Mouse (Mus musculus): ENCODE measurements around the gene Vmo1. TPM values are rescaled to one million over a fixed set of nuclear protein-coding genes. Genes with fewer than 3 reads are reported as not detected.

Vmo1 gene
- total and polyA plus RNA-seq, 3 experiments, result not detected

GRCm38 (mm10) chr11:70551526-70551925 lies 37.1 kb upstream of the Vmo1 start:
- H3K36me3 ChIP-seq (ENCODE audit: control insufficient read depth in 1 of 2, insufficient read depth in 2 of 2, low read length in 2 of 2), result peaks cover 0 to 2% of the 10 kb centered on the region in 2 experiments; a peak in 1 of 4 replicates
- no peak overlapping the region for H3K4me3 ChIP-seq (ENCODE audit: control insufficient read depth in 1 of 2, insufficient read depth in 1 of 2, low read depth in 2 of 2, low read length in 2 of 2)
- peaks cover 2 to 5% of the 10 kb centered on the region in 2 experiments; a peak in 3 of 4 replicates for H3K27me3 ChIP-seq (ENCODE audit: control insufficient read depth in 1 of 2, insufficient read depth in 2 of 2, low read length in 2 of 2)
- DNase-seq (ENCODE audit: low read depth, low spot score), result peak; percentile 77
- no peak overlapping the region for H3K27ac ChIP-seq (ENCODE audit: control insufficient read depth, low read depth, low read length)
- H3K4me1 ChIP-seq (ENCODE audit: control insufficient read depth in 1 of 2, insufficient read depth in 2 of 2, low read length in 2 of 2), result peaks cover 0 to 15% of the 10 kb centered on the region in 2 experiments; a peak in 2 of 4 replicates
- no peaks in the 10 kb centered on the region for H3K79me2 ChIP-seq (ENCODE audit: control insufficient read depth, insufficient read depth, low read length, poor library complexity)
- TF ChIP-seq EP300 (IDR thresholded peaks at IDR 0.05; ENCODE audit: low read depth in 1 of 2, low read length in 2 of 2) (0 out of 4 replicates have a peak, but pooled peaks of 1 of the 2 experiments have one; percentile 14), POLR2A (IDR thresholded peaks at IDR 0.05; ENCODE audit: control insufficient read depth in 1 of 2, insufficient read depth in 1 of 2, low read depth in 1 of 2, low read length in 2 of 2, poor library complexity in 1 of 2) (no peak), TAL1 (IDR thresholded peaks at IDR 0.05; ENCODE audit: low read length) (peak; percentile 34)
- no peaks in the 10 kb centered on the region for H3K9me3 ChIP-seq (replicated peaks; ENCODE audit: insufficient read depth, low read length)
- H3K9ac ChIP-seq (ENCODE audit: control insufficient read depth, low read depth, low read length, poor library complexity, severe bottlenecking), result no peak overlapping the region

GRCm38 (mm10) chr11:70544496-70544895 lies 30.1 kb upstream of the Vmo1 start:
- Histone ChIP-seq H3K9me3 (replicated peaks; ENCODE audit: insufficient read depth, low read length) (no peaks in the 10 kb centered on the region), H3K9ac (ENCODE audit: control insufficient read depth, low read depth, low read length, poor library complexity, severe bottlenecking) (no peak overlapping the region), H3K36me3 (ENCODE audit: control insufficient read depth in 1 of 2, insufficient read depth in 2 of 2, low read length in 2 of 2) (no peaks in the 10 kb centered on the region), H3K4me1 (ENCODE audit: control insufficient read depth in 1 of 2, insufficient read depth in 2 of 2, low read length in 2 of 2) (peaks cover 0 to 3% of the 10 kb centered on the region in 2 experiments; a peak in 2 of 4 replicates), H3K27ac (ENCODE audit: control insufficient read depth, low read depth, low read length) (no peak overlapping the region), H3K79me2 (ENCODE audit: control insufficient read depth, insufficient read depth, low read length, poor library complexity) (no peaks in the 10 kb centered on the region; the same call in 1 of the 2 replicates), H3K4me3 (ENCODE audit: control insufficient read depth in 1 of 2, insufficient read depth in 1 of 2, low read depth in 2 of 2, low read length in 2 of 2) (no peak overlapping the region), H3K27me3 (ENCODE audit: control insufficient read depth in 1 of 2, insufficient read depth in 2 of 2, low read length in 2 of 2) (peaks cover 16 to 17% of the 10 kb centered on the region in 2 experiments)
- DNase-seq (ENCODE audit: low read depth, low spot score), result no peak
- no peak for TF ChIP-seq ZNF384 (IDR thresholded peaks at IDR 0.05; ENCODE audit: low read depth, low read length)
- no peak for TF ChIP-seq JUND (IDR thresholded peaks at IDR 0.05; ENCODE audit: low read depth, low read length)
- TF ChIP-seq POLR2A (IDR thresholded peaks at IDR 0.05; ENCODE audit: control insufficient read depth in 1 of 2, insufficient read depth in 1 of 2, low read depth in 1 of 2, low read length in 2 of 2, poor library complexity in 1 of 2), result no peak
- TF ChIP-seq EP300 (IDR thresholded peaks at IDR 0.05; ENCODE audit: low read depth in 1 of 2, low read length in 2 of 2), result no peak
- no peak for TF ChIP-seq GATA1 (IDR thresholded peaks at IDR 0.05; ENCODE audit: low read depth, low read length)
- no peak for TF ChIP-seq MXI1 (IDR thresholded peaks at IDR 0.05; ENCODE audit: low read depth, low read length)
- TF ChIP-seq POLR2AphosphoS2 (IDR thresholded peaks at IDR 0.05; ENCODE audit: low read length), result no peak
- no peak for TF ChIP-seq ETS1 (IDR thresholded peaks at IDR 0.05; ENCODE audit: low read depth, low read length)
- TF ChIP-seq KAT2A (conservative IDR thresholded peaks at IDR 0.05; ENCODE audit: low read depth, low read length), result no peak
- TF ChIP-seq ZKSCAN1 (IDR thresholded peaks at IDR 0.05; ENCODE audit: low read depth, low read length), result no peak
- TF ChIP-seq TCF12 (IDR thresholded peaks at IDR 0.05; ENCODE audit: low read depth, low read length), result no peak
- no peak for TF ChIP-seq ZC3H11A (IDR thresholded peaks at IDR 0.05; ENCODE audit: low read depth, low read length)

GRCm38 (mm10) chr11:70541415-70541814 lies 27.0 kb upstream of the Vmo1 start:
- TF ChIP-seq HCFC1 (IDR thresholded peaks at IDR 0.05; ENCODE audit: low read depth, low read length), result no peak
- no peak for TF ChIP-seq USF2 (IDR thresholded peaks at IDR 0.05; ENCODE audit: borderline replicate concordance in 1 of 2, insufficient read depth in 1 of 2, low read depth in 1 of 2, low read length in 2 of 2)
- no peak for TF ChIP-seq CTCF (IDR thresholded peaks at IDR 0.05 in 2 of 3, conservative IDR thresholded peaks at IDR 0.05 in 1 of 3; ENCODE audit: control insufficient read depth in 1 of 3, insufficient read depth in 1 of 3, low read depth in 2 of 3, low read length in 3 of 3, poor library complexity in 1 of 3, severe bottlenecking in 1 of 3)
- TF ChIP-seq E2F4 (IDR thresholded peaks at IDR 0.05; ENCODE audit: borderline replicate concordance, low read depth, low read length), result no peak
- TF ChIP-seq ETS1 (IDR thresholded peaks at IDR 0.05; ENCODE audit: low read depth, low read length), result no peak
- TF ChIP-seq NRF1 (IDR thresholded peaks at IDR 0.05; ENCODE audit: insufficient read depth, low read depth, low read length, poor library complexity, severe bottlenecking), result no peak
- TF ChIP-seq ELF1 (IDR thresholded peaks at IDR 0.05; ENCODE audit: low read depth, low read length), result no peak
- TF ChIP-seq GATA1 (IDR thresholded peaks at IDR 0.05; ENCODE audit: low read depth, low read length), result no peak
- no peak for TF ChIP-seq ZKSCAN1 (IDR thresholded peaks at IDR 0.05; ENCODE audit: low read depth, low read length)
- no peak for TF ChIP-seq TAL1 (IDR thresholded peaks at IDR 0.05; ENCODE audit: low read length)
- Histone ChIP-seq H3K4me1 (ENCODE audit: control insufficient read depth in 1 of 2, insufficient read depth in 2 of 2, low read length in 2 of 2) (peaks cover 0 to 3% of the 10 kb centered on the region in 2 experiments; a peak in 2 of 4 replicates), H3K36me3 (ENCODE audit: control insufficient read depth in 1 of 2, insufficient read depth in 2 of 2, low read length in 2 of 2) (no peaks in the 10 kb centered on the region), H3K9ac (ENCODE audit: control insufficient read depth, low read depth, low read length, poor library complexity, severe bottlenecking) (no peak overlapping the region), H3K79me2 (ENCODE audit: control insufficient read depth, insufficient read depth, low read length, poor library complexity) (no peaks in the 10 kb centered on the region; the same call in 1 of the 2 replicates), H3K4me3 (ENCODE audit: control insufficient read depth in 1 of 2, insufficient read depth in 1 of 2, low read depth in 2 of 2, low read length in 2 of 2) (no peak overlapping the region), H3K27me3 (ENCODE audit: control insufficient read depth in 1 of 2, insufficient read depth in 2 of 2, low read length in 2 of 2) (peaks cover 13 to 14% of the 10 kb centered on the region in 2 experiments), H3K9me3 (replicated peaks; ENCODE audit: insufficient read depth, low read length) (no peaks in the 10 kb centered on the region), H3K27ac (ENCODE audit: control insufficient read depth, low read depth, low read length) (no peak overlapping the region)
- DNase-seq (ENCODE audit: low read depth, low spot score), result no peak

All from MEL (cell line).